Mouse (Mus musculus) megakaryocyte progenitor cell, adult 5-6 weeks (primary cell): ENCODE measurements around the gene Krtap1-4. TPM values are rescaled to one million over a fixed set of nuclear protein-coding genes. Genes with fewer than 3 reads are reported as not detected.

ENCODE experiments used
- ATAC-seq: replicated peaks from 2 replicates; pipeline ENCODE4 v1.8.0; 2016; ENCODE audit warnings: mild to moderate bottlenecking, moderate TSS enrichment, inconsistent platforms; ENCODE audit not compliant: poor library complexity
- total RNA-seq, 2 experiments: library from RNA; stranded (forward) in 1 of 2; stranded (reverse) in 1 of 2; fragments of 157-497, 149-512 nt in 1 of 2; fragments of 200-1000 nt in 1 of 2; gene quantifications; 2 replicates each; pipeline versions ENCODE4 v1.2.3 to v1.2.4; 2015 to 2017

Krtap1-4 gene
- total RNA-seq, 2 experiments from 2014 or later = not detected

DNA sequence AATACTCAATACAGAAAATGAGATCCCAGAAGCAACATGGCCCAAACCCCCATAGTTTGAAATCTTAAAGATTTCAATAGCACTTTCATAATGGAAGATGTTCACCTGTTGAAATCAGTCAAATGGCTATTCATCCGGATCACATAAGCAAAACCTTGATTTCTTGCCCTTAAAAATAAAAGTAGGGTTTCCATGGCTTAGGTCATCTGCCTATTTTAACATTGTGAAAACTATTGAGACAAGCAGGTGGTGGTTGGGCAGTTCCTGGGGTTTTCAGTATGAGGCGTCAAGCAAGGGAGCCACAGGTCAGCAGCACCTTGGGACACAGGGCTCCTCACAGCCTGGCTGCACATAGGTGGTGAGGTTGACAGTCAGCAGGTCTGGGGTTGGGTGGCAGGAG is 27.3 kb downstream of the Krtap1-4 start:
- ATAC-seq = no peak

DNA sequence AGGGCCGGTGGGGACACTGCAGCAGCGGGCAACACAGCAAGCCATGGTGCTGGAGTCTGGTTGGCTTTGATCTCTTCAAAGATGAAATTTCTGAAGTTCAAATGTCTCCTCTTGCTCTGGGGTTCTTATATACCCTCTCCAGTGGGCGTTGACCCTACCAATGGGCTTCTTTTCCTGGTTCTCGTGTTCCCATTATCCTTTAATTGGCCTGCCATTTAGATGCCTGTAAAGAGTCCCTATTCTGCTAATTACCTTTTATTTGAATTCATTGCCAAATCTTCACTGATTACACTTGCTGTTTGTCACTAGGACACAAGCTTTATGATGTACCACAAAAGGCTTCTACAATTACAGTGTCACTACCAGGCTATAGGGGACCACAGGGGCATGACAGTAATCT is 32.7 kb downstream of the Krtap1-4 start, which contains the start of gene Krtap3-3:
Gene Krtap3-3 (minus strand): TSS at position 101 of the 400 bp plus-strand sequence.
- no peak for ATAC-seq

DNA sequence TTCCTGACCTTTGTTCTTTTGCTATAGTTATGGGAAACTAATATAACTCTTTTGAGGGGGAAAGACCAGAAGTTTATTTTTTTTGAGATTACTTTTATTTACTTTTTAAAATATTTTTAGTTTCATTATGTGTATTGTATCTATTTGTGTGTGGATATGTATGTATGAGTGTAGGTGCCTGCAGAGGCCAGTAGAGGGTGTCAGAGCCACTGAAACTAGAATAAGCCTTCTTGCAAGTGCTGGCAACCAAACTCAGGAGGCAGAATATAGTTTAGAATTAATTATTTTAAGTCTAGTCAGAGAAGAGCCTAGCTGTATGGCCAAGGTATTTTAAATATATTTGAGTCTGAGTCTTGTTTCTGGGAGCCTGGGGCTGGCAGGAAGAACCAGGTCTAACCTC is 35.6 kb downstream of the Krtap1-4 start:
- no peak for ATAC-seq

DNA sequence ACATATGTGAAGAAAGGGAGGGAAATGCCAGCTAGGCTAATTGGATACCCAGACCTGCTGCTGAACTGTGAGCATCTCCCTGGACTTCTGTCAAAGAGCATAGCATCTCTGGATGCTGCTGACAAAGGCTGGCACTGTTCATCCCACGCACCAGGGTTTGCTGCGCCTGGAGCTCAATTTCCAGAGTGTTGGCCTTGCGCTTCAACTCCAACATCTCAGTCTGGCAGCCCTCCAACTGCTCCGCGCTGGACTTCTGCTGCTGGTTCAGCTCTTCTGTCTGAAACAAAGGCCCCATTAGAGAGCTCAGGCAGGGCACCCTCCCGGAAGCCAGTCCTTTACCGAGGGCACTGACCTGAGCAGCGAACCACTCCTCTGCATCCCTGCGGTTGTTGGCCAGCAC is 43.7 kb downstream of the Krtap1-4 start:
- ATAC-seq = no peak

Other genes starting within 250 kb of the Krtap1-4 start
Only the 30 nearest of the 36 such genes appear.
- gene Krt28, start 208.8 kb downstream of the Krtap1-4 start, total RNA-seq (2015) = not detected in 2 replicates
- gene Krt28, start 208.8 kb downstream of the Krtap1-4 start, total RNA-seq (2017) = not detected in 2 replicates
- gene Krt10, start 194.3 kb downstream of the Krtap1-4 start, total RNA-seq (2015) = 2.3 and 7.2 TPM in 2 replicates
- gene Krt10, start 194.3 kb downstream of the Krtap1-4 start, total RNA-seq (2017) = 0.47 TPM in 1 of 2 replicates, not detected in the other
- gene Krt12, start 161.4 kb downstream of the Krtap1-4 start, total RNA-seq (2015) = not detected in 2 replicates
- gene Krt12, start 161.4 kb downstream of the Krtap1-4 start, total RNA-seq (2017) = not detected in 2 replicates
- not detected in 2 replicates for gene Krt20, start 145.5 kb downstream of the Krtap1-4 start, total RNA-seq (2015)
- not detected in 2 replicates for gene Krt20, start 145.5 kb downstream of the Krtap1-4 start, total RNA-seq (2017)
- gene Krt23, start 90.5 kb downstream of the Krtap1-4 start, total RNA-seq (2015) = not detected in 2 replicates
- gene Krt23, start 90.5 kb downstream of the Krtap1-4 start, total RNA-seq (2017) = not detected in 2 replicates
- gene Krt39, start 62.3 kb downstream of the Krtap1-4 start, total RNA-seq (2015) = not detected in 2 replicates
- gene Krt39, start 62.3 kb downstream of the Krtap1-4 start, total RNA-seq (2017) = not detected in 2 replicates
- gene Krt40, start 40.5 kb downstream of the Krtap1-4 start, total RNA-seq (2015) = not detected in 2 replicates
- gene Krt40, start 40.5 kb downstream of the Krtap1-4 start, total RNA-seq (2017) = not detected in 2 replicates
- gene Krtap3-3, start 32.8 kb downstream of the Krtap1-4 start, total RNA-seq (2015) = not detected in 2 replicates
- gene Krtap3-3, start 32.8 kb downstream of the Krtap1-4 start, total RNA-seq (2017) = not detected in 2 replicates
- gene Krtap3-2, start 26.8 kb downstream of the Krtap1-4 start, total RNA-seq (2015) = not detected in 2 replicates
- gene Krtap3-2, start 26.8 kb downstream of the Krtap1-4 start, total RNA-seq (2017) = not detected in 2 replicates
- not detected in 2 replicates for gene Gm11939, start 24.2 kb downstream of the Krtap1-4 start, total RNA-seq (2015)
- gene Gm11939, start 24.2 kb downstream of the Krtap1-4 start, total RNA-seq (2017) = not detected in 2 replicates
- not detected in 2 replicates for gene Krtap3-1, start 17.0 kb downstream of the Krtap1-4 start, total RNA-seq (2015)
- not detected in 2 replicates for gene Krtap3-1, start 17.0 kb downstream of the Krtap1-4 start, total RNA-seq (2017)
- gene Krtap1-5, start 2.6 kb downstream of the Krtap1-4 start, total RNA-seq (2015) = not detected in 2 replicates
- gene Krtap1-5, start 2.6 kb downstream of the Krtap1-4 start, total RNA-seq (2017) = not detected in 2 replicates
- not detected in 2 replicates for gene Krtap1-3, start 7.7 kb upstream of the Krtap1-4 start, total RNA-seq (2015)
- gene Krtap1-3, start 7.7 kb upstream of the Krtap1-4 start, total RNA-seq (2017) = not detected in 2 replicates
- gene Krtap9-3, start 14.5 kb upstream of the Krtap1-4 start, total RNA-seq (2015) = not detected in 2 replicates
- gene Krtap9-3, start 14.5 kb upstream of the Krtap1-4 start, total RNA-seq (2017) = not detected in 2 replicates
- not detected in 2 replicates for gene Gm11938, start 19.7 kb upstream of the Krtap1-4 start, total RNA-seq (2015)
- not detected in 2 replicates for gene Gm11938, start 19.7 kb upstream of the Krtap1-4 start, total RNA-seq (2017)
- not detected in 2 replicates for gene Gm11937, start 26.5 kb upstream of the Krtap1-4 start, total RNA-seq (2015)
- gene Gm11937, start 26.5 kb upstream of the Krtap1-4 start, total RNA-seq (2017) = not detected in 2 replicates
- gene Krtap2-4, start 31.2 kb upstream of the Krtap1-4 start, total RNA-seq (2015) = not detected in 2 replicates
- not detected in 2 replicates for gene Krtap2-4, start 31.2 kb upstream of the Krtap1-4 start, total RNA-seq (2017)
- gene Gm11562, start 36.8 kb upstream of the Krtap1-4 start, total RNA-seq (2015) = not detected in 2 replicates
- not detected in 2 replicates for gene Gm11562, start 36.8 kb upstream of the Krtap1-4 start, total RNA-seq (2017)
- not detected in 2 replicates for gene Krtap4-1, start 44.6 kb upstream of the Krtap1-4 start, total RNA-seq (2015)
- gene Krtap4-1, start 44.6 kb upstream of the Krtap1-4 start, total RNA-seq (2017) = not detected in 2 replicates
- gene Krtap4-2, start 51.4 kb upstream of the Krtap1-4 start, total RNA-seq (2015) = not detected in 2 replicates
- gene Krtap4-2, start 51.4 kb upstream of the Krtap1-4 start, total RNA-seq (2017) = not detected in 2 replicates
- not detected in 2 replicates for gene Krtap4-7, start 60.4 kb upstream of the Krtap1-4 start, total RNA-seq (2015)
- not detected in 2 replicates for gene Krtap4-7, start 60.4 kb upstream of the Krtap1-4 start, total RNA-seq (2017)
- not detected in 2 replicates for gene Gm11555, start 66.6 kb upstream of the Krtap1-4 start, total RNA-seq (2015)
- gene Gm11555, start 66.6 kb upstream of the Krtap1-4 start, total RNA-seq (2017) = not detected in 2 replicates
- gene Gm11563, start 75.3 kb upstream of the Krtap1-4 start, total RNA-seq (2015) = not detected in 2 replicates
- gene Gm11563, start 75.3 kb upstream of the Krtap1-4 start, total RNA-seq (2017) = not detected in 2 replicates
- gene Krtap4-6, start 82.3 kb upstream of the Krtap1-4 start, total RNA-seq (2015) = not detected in 2 replicates
- gene Krtap4-6, start 82.3 kb upstream of the Krtap1-4 start, total RNA-seq (2017) = not detected in 2 replicates
- not detected in 2 replicates for gene Gm14190, start 107.1 kb upstream of the Krtap1-4 start, total RNA-seq (2015)
- gene Gm14190, start 107.1 kb upstream of the Krtap1-4 start, total RNA-seq (2017) = not detected in 2 replicates
- not detected in 2 replicates for gene Gm14180, start 150.6 kb upstream of the Krtap1-4 start, total RNA-seq (2015)
- not detected in 2 replicates for gene Gm14180, start 150.6 kb upstream of the Krtap1-4 start, total RNA-seq (2017)
- not detected in 2 replicates for gene Gm11595, start 189.3 kb upstream of the Krtap1-4 start, total RNA-seq (2015)
- not detected in 2 replicates for gene Gm11595, start 189.3 kb upstream of the Krtap1-4 start, total RNA-seq (2017)
- gene Krtap4-8, start 197.1 kb upstream of the Krtap1-4 start, total RNA-seq (2015) = not detected in 2 replicates
- not detected in 2 replicates for gene Krtap4-8, start 197.1 kb upstream of the Krtap1-4 start, total RNA-seq (2017)
- gene Krtap4-9, start 201.5 kb upstream of the Krtap1-4 start, total RNA-seq (2015) = not detected in 2 replicates
- gene Krtap4-9, start 201.5 kb upstream of the Krtap1-4 start, total RNA-seq (2017) = not detected in 2 replicates
- gene Gm11596, start 209.8 kb upstream of the Krtap1-4 start, total RNA-seq (2015) = not detected in 2 replicates
- gene Gm11596, start 209.8 kb upstream of the Krtap1-4 start, total RNA-seq (2017) = not detected in 2 replicates